Mouse (Mus musculus) forebrain, postnatal 0 days (tissue): ENCODE measurements around the gene Lrp11. TPM values are rescaled to one million over a fixed set of nuclear protein-coding genes. Genes with fewer than 3 reads are reported as not detected.
A peak's percentile ranks its signal among the peaks of the same experiment; 100 is the strongest.

Source experiments
- ATAC-seq: fragments of 200-750 bp; cut with Nextera tagmentation; 2 replicates; pipeline ENCODE4 v1.8.0; 2017; ENCODE audit warnings: mild to moderate bottlenecking, moderate library complexity
- DNase-seq: peaks from one replicate; pipeline ENCODE4 v3.0.0-alpha.2; 2015
- H3K27ac ChIP-seq: fragments of 300-500 bp; sonication (generic); 2 replicates; pipeline ENCODE4 v1.5.1; 2014; ENCODE audit warnings: low read depth, mild to moderate bottlenecking, antibody characterized with exemption, low read length, moderate library complexity, mixed read lengths
- H3K27me3 ChIP-seq: fragments of 300-500 bp; sonication (generic); 2 replicates; pipeline ENCODE4 v1.6.1; 2014; ENCODE audit warnings: mild to moderate bottlenecking, low read length, mixed read lengths; ENCODE audit not compliant: insufficient read depth
- H3K36me3 ChIP-seq: fragments of 300-500 bp; sonication (generic); 2 replicates; pipeline ENCODE4 v1.6.1; 2014; ENCODE audit warnings: mild to moderate bottlenecking, moderate library complexity; ENCODE audit not compliant: insufficient read depth
- H3K4me1 ChIP-seq: fragments of 300-500 bp; sonication (generic); 2 replicates; pipeline ENCODE4 v1.6.1; 2014; ENCODE audit warnings: antibody characterized with exemption; ENCODE audit not compliant: insufficient read depth
- H3K4me2 ChIP-seq: fragments of 300-500 bp; sonication (generic); 2 replicates; pipeline ENCODE4 v1.6.1; 2014; ENCODE audit warnings: low read depth, mild to moderate bottlenecking, moderate library complexity
- H3K4me3 ChIP-seq: fragments of 300-500 bp; sonication (generic); 2 replicates; pipeline ENCODE4 v1.5.1; 2014; ENCODE audit warnings: low read depth, low read length, mixed read lengths
- H3K9ac ChIP-seq: fragments of 300-500 bp; sonication (generic); 2 replicates; pipeline ENCODE4 v1.6.1; 2014; ENCODE audit warnings: mild to moderate bottlenecking
- H3K9me3 ChIP-seq: fragments of 300-500 bp; sonication (generic); 2 replicates; pipeline ENCODE4 v1.6.1; 2016; ENCODE audit warnings: low read length
- CTCF ChIP-seq: sonication (generic); IDR thresholded peaks from 2 replicates; pipeline ENCODE4 v1.5.1; 2016; ENCODE audit warnings: antibody characterized with exemption, control low read depth, low read depth
- WGBS: fragments of 180-500 bp; shearing (Covaris S2); extraction: QIAGEN DNeasy Blood & Tissue Kit; methylation state at CpG from one replicate; pipeline ENCODE4 v1.1.7; 2014; 5-methylcytosine and 5-hydroxymethylcytosine counted together
- polyA plus RNA-seq: library from polyadenylated mRNA; unstranded; fragments of >200 nt; fragmentation: Nextera tagmentation; extraction: Ambion mirVana; gene quantifications from 2 replicates; pipeline ENCODE4 v1.2.1, GENCODE M21; 2015
- total RNA-seq: library from RNA; depleted of rRNA; stranded (reverse); fragments of >200 nt; gene quantifications from 2 replicates; pipeline ENCODE4 v1.2.3, GENCODE M21; 2014; rRNA removed

Gene Lrp11
- total RNA-seq (113 and 115 TPM in 2 replicates), polyA plus RNA-seq (54.4 and 57.8 TPM in 2 replicates)

GRCm38 (mm10) chr10:7589592-7590233, at the start of gene Lrp11:
TSS of gene Lrp11 (plus strand) at chr10:7589800.
- H3K9ac ChIP-seq: peak within 1 kb of the TSS; percentile 81
- H3K27me3 ChIP-seq: no peaks in the 10 kb centered on the region
- peak within 1 kb of the TSS; percentile 75 for H3K4me3 ChIP-seq
- H3K27ac ChIP-seq: peak within 1 kb of the TSS; percentile 82
- ATAC-seq (peak; percentile 95), DNase-seq (peak; percentile 85)
- WGBS: under 1% methylated on average over 75 of the region's 76 CpGs
- peaks cover 18% of the 10 kb centered on the region for H3K4me1 ChIP-seq
- peak within 1 kb of the TSS; percentile 92 for H3K4me2 ChIP-seq
- no peaks in the 10 kb centered on the region for H3K36me3 ChIP-seq
- TF ChIP-seq CTCF: peak; percentile 20; the same call in 1 of the 2 replicates
- no peaks in the 10 kb centered on the region for H3K9me3 ChIP-seq

- TF ChIP-seq CTCF: peak; percentile 60
- Histone ChIP-seq H3K4me3 (no peak overlapping the region), H3K27me3 (no peaks in the 10 kb centered on the region), H3K9me3 (no peaks in the 10 kb centered on the region), H3K36me3 (no peaks in the 10 kb centered on the region), H3K4me1 (no peaks in the 10 kb centered on the region), H3K27ac (no peak overlapping the region), H3K9ac (no peak overlapping the region), H3K4me2 (no peak overlapping the region)
- DNase-seq: peak; percentile 34
- ATAC-seq: no peak
Observed at GRCm38 (mm10) chr10:7578002-7578401, 11.6 kb upstream of the Lrp11 start.

GRCm38 (mm10) chr10:7581401-7581800, 8.2 kb upstream of the Lrp11 start:
- no peaks in the 10 kb centered on the region for H3K36me3 ChIP-seq
- WGBS: 100% methylated on average over 2 of the region's 2 CpGs
- no peak overlapping the region for H3K4me2 ChIP-seq
- H3K27me3 ChIP-seq: no peaks in the 10 kb centered on the region
- H3K4me1 ChIP-seq: no peaks in the 10 kb centered on the region
- H3K4me3 ChIP-seq: no peak overlapping the region
- DNase-seq (no peak), ATAC-seq (peak; percentile 24; the same call in 1 of the 2 replicates)
- H3K9me3 ChIP-seq: no peaks in the 10 kb centered on the region
- no peak overlapping the region for H3K9ac ChIP-seq
- H3K27ac ChIP-seq: no peak overlapping the region
- TF ChIP-seq CTCF: no peak

GRCm38 (mm10) chr10:7582157-7582890, 7.3 kb upstream of the Lrp11 start:
- Histone ChIP-seq H3K36me3 (no peaks in the 10 kb centered on the region), H3K4me3 (no peak overlapping the region), H3K9me3 (no peaks in the 10 kb centered on the region), H3K4me2 (no peak overlapping the region), H3K27me3 (no peaks in the 10 kb centered on the region), H3K9ac (no peak overlapping the region), H3K27ac (no peak overlapping the region), H3K4me1 (no peaks in the 10 kb centered on the region)
- no peak for TF ChIP-seq CTCF
- WGBS: 33% methylated on average over 11 of the region's 11 CpGs
- ATAC-seq (peak; percentile 90), DNase-seq (peak; percentile 46)

- Histone ChIP-seq H3K4me1 (no peaks in the 10 kb centered on the region), H3K9me3 (no peaks in the 10 kb centered on the region), H3K27me3 (no peaks in the 10 kb centered on the region), H3K27ac (no peak overlapping the region), H3K4me3 (no peak overlapping the region), H3K36me3 (no peaks in the 10 kb centered on the region), H3K4me2 (no peak overlapping the region), H3K9ac (no peak overlapping the region)
- no peak for DNase-seq
- no peak; the same call in 1 of the 2 replicates for ATAC-seq
- 52% methylated on average over 7 of the region's 7 CpGs for WGBS
- TF ChIP-seq CTCF: no peak
Observed at GRCm38 (mm10) chr10:7582891-7583557, 6.6 kb upstream of the Lrp11 start.

GRCm38 (mm10) chr10:7586771-7587170, 2.8 kb upstream of the Lrp11 start:
- H3K36me3 ChIP-seq: no peaks in the 10 kb centered on the region
- no peak overlapping the region for H3K9ac ChIP-seq
- TF ChIP-seq CTCF: no peak
- no peaks in the 10 kb centered on the region for H3K27me3 ChIP-seq
- peaks cover 14% of the 10 kb centered on the region for H3K4me1 ChIP-seq
- no peak overlapping the region for H3K4me2 ChIP-seq
- no peak overlapping the region for H3K4me3 ChIP-seq
- H3K27ac ChIP-seq: no peak overlapping the region
- no peaks in the 10 kb centered on the region for H3K9me3 ChIP-seq
- WGBS: 58% methylated on average over 2 of the region's 2 CpGs
- ATAC-seq (no peak), DNase-seq (no peak)
